Mouse (Mus musculus) spleen, adult 2 months (tissue): ENCODE results near the gene Bend7. TPM values are rescaled to one million over a fixed set of nuclear protein-coding genes. Genes with fewer than 3 reads are reported as not detected.

Source experiments
- DNase-seq, 2 experiments: peaks; one replicate each; pipeline versions ENCODE4 v3.0.0 to v3.0.0-alpha.2; 2012 to 2021; ENCODE audit warnings: low spot score in 2 of 2, low read depth in 1 of 2
- H3K27ac ChIP-seq: fragments of 200-500 bp; 2 replicates; pipeline ENCODE4 v1.5.1; 2012; ENCODE audit warnings: low read length, inconsistent platforms; ENCODE audit not compliant: insufficient read depth
- H3K27me3 ChIP-seq: fragments of 200-500 bp; 2 replicates; pipeline ENCODE4 v1.6.1; 2012; ENCODE audit warnings: mild to moderate bottlenecking, moderate library complexity, low read length, inconsistent platforms; ENCODE audit not compliant: control insufficient read depth, insufficient read depth
- H3K36me3 ChIP-seq: fragments of 200-500 bp; 2 replicates; pipeline ENCODE4 v1.6.1; 2012; ENCODE audit warnings: mild to moderate bottlenecking, low read length, inconsistent platforms; ENCODE audit not compliant: control insufficient read depth, insufficient read depth
- H3K4me1 ChIP-seq: fragments of 200-500 bp; 2 replicates; pipeline ENCODE4 v1.6.1; 2011; ENCODE audit warnings: inconsistent platforms; ENCODE audit not compliant: control insufficient read depth, insufficient read depth, insufficient read length
- H3K4me3 ChIP-seq: fragments of 200-500 bp; 2 replicates; pipeline ENCODE4 v1.5.1; 2011; ENCODE audit warnings: mild to moderate bottlenecking, inconsistent platforms; ENCODE audit not compliant: insufficient read depth, insufficient read length; ENCODE audit errors: extremely low read depth
- CTCF ChIP-seq: fragments of 200-500 bp; IDR thresholded peaks from 2 replicates; pipeline ENCODE4 v1.5.1; 2011; ENCODE audit warnings: mild to moderate bottlenecking, inconsistent platforms; ENCODE audit not compliant: insufficient read depth, insufficient read length, insufficient replicate concordance; ENCODE audit errors: extremely low read depth
- POLR2A ChIP-seq: fragments of 200-500 bp; IDR thresholded peaks from 2 replicates; pipeline ENCODE4 v1.6.1; 2011; ENCODE audit warnings: low read depth, low read length, inconsistent platforms
- WGBS: fragments of 180-500 bp; shearing (Covaris S2); methylation state at CpG from one replicate; pipeline ENCODE4 v1.1.7; 2018; 5-methylcytosine and 5-hydroxymethylcytosine counted together
- polyA plus RNA-seq: library from polyadenylated mRNA; depleted of rRNA; stranded (reverse); fragments of >200 nt; gene quantifications from 2 replicates; pipeline ENCODE4 v1.2.3, GENCODE M21; 2012

Gene Bend7
- polyA plus RNA-seq, 1 experiment = 0.21 TPM

GRCm38 (mm10) chr2:4777291-4777690 lies 59.7 kb downstream of the Bend7 start:
- no peaks in the 10 kb centered on the region for H3K27me3 ChIP-seq
- H3K36me3 ChIP-seq = no peaks in the 10 kb centered on the region
- H3K27ac ChIP-seq = no peak overlapping the region
- 84% methylated on average over 8 of the region's 8 CpGs for WGBS
- H3K4me3 ChIP-seq = no peak overlapping the region
- TF ChIP-seq POLR2A = no peak
- no peak for TF ChIP-seq CTCF
- no peak for DNase-seq
- no peaks in the 10 kb centered on the region for H3K4me1 ChIP-seq

GRCm38 (mm10) chr2:4781641-4782040 lies 64.0 kb downstream of the Bend7 start:
- TF ChIP-seq CTCF (no peak), POLR2A (no peak)
- H3K4me1 ChIP-seq = no peaks in the 10 kb centered on the region
- no peaks in the 10 kb centered on the region for H3K27me3 ChIP-seq
- no peak overlapping the region for H3K4me3 ChIP-seq
- WGBS = 58% methylated on average over 3 of the region's 3 CpGs
- H3K27ac ChIP-seq = no peak overlapping the region
- no peaks in the 10 kb centered on the region for H3K36me3 ChIP-seq
- no peak for DNase-seq

- Histone ChIP-seq H3K4me3 (no peak overlapping the region), H3K27ac (no peak overlapping the region), H3K4me1 (no peaks in the 10 kb centered on the region), H3K36me3 (no peaks in the 10 kb centered on the region), H3K27me3 (no peaks in the 10 kb centered on the region)
- WGBS = 87% methylated on average over 4 of the region's 4 CpGs
- DNase-seq = no peak
- TF ChIP-seq CTCF (no peak), POLR2A (no peak)
These were observed 64.8 kb downstream of the Bend7 start for GRCm38 (mm10) chr2:4782401-4782800.

- no peaks in the 10 kb centered on the region for H3K36me3 ChIP-seq
- no peaks in the 10 kb centered on the region for H3K27me3 ChIP-seq
- no peak overlapping the region for H3K4me3 ChIP-seq
- TF ChIP-seq CTCF (no peak), POLR2A (no peak)
- H3K4me1 ChIP-seq = no peaks in the 10 kb centered on the region
- 89% methylated on average over 11 of the region's 11 CpGs for WGBS
- no peak overlapping the region for H3K27ac ChIP-seq
- no peak for DNase-seq
These were observed 65.4 kb downstream of the Bend7 start for GRCm38 (mm10) chr2:4782809-4783641.

- Histone ChIP-seq H3K36me3 (no peaks in the 10 kb centered on the region), H3K27me3 (no peaks in the 10 kb centered on the region), H3K27ac (no peak overlapping the region), H3K4me3 (no peak overlapping the region), H3K4me1 (no peaks in the 10 kb centered on the region)
- no peak for DNase-seq
- TF ChIP-seq POLR2A (no peak), CTCF (no peak)
- 18% methylated on average over 8 of the region's 8 CpGs for WGBS
These were observed 66.4 kb downstream of the Bend7 start for GRCm38 (mm10) chr2:4784012-4784411.

- WGBS = 89% methylated on average over 6 of the region's 6 CpGs
- Histone ChIP-seq H3K27ac (no peak overlapping the region), H3K27me3 (no peaks in the 10 kb centered on the region), H3K4me3 (no peak overlapping the region), H3K36me3 (no peaks in the 10 kb centered on the region), H3K4me1 (no peaks in the 10 kb centered on the region)
- DNase-seq = no peak
- TF ChIP-seq POLR2A (no peak), CTCF (no peak)
These were observed 67.4 kb downstream of the Bend7 start for GRCm38 (mm10) chr2:4785016-4785415.

- H3K4me3 ChIP-seq = no peak overlapping the region
- no peak for DNase-seq
- H3K36me3 ChIP-seq = no peaks in the 10 kb centered on the region
- H3K27me3 ChIP-seq = no peaks in the 10 kb centered on the region
- H3K4me1 ChIP-seq = no peaks in the 10 kb centered on the region
- no peak for TF ChIP-seq CTCF
- no peak for TF ChIP-seq POLR2A
- WGBS = 90% methylated on average over 7 of the region's 7 CpGs
- no peak overlapping the region for H3K27ac ChIP-seq
These were observed 69.6 kb downstream of the Bend7 start for GRCm38 (mm10) chr2:4787223-4787622.
